Mouse (Mus musculus) left cerebral cortex, adult 11 months (tissue): ENCODE results near the gene Prr12.

Experiments used
- DNase-seq: peaks from one replicate; pipeline ENCODE4 v3.0.0; 2022; ENCODE audit warnings: low spot score

Prr12 gene

DNA sequence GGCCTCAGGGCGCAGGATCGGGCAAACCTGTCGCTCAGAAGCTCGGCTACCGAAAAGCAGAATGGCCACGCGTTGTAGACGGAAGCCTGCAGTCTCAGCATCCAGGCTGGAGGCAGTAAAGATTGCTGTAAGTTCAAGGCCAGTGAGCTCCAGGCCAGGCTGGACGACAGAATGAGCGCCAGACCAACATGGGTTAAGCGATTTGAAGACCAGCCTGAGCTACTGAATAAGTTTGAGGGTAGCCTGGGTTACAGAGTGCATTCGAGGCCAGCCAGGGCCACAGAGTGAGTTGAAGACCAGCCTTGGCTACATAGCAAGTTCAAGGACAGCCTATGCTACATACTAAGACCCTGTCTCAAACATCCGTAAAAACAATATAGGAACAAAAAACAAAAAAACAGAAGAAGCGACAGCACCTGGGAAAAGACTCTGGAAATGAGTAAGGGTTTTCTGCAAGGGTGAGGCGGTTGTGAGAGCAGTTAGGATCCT is 54.7 kb downstream of the Prr12 start:
- DNase-seq: no peak

DNA sequence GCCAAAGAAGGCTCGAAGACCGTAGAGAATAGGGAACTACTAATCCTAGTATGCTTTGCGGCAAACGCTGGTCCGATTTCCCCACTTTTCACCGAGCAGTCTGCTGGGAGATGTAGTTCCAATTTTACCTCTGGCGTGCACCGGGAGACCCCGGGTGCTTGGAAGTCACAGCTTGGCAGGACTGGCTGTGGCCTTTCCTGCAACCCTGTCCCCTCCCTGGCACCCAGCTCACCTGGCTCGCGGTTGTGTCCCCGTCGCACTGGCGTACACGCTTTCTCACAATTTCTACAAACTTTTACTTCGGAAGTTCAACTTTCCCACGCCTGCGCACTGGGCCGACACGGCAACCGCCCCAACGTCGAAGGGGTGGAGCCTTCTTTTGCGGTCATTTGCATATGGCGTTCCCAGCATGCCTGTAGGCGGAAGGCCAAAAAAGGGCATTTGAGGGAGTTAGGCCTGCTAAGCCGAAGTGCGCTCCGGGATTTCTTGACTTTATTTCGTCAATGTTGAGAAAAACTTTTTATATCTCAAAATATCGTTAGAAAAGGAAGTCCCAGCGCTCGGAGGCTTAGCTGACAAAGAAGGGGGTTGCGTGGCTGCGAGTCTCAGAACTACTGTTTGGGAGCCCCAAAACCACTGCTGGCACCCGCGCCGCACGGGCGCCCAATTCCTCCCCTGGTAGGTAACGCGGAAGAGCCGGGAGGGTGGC is 55.3 kb downstream of the Prr12 start, which contains the start of gene Irf3:
TSS of gene Irf3 (plus strand) at position 418 of the 709 bp plus-strand sequence.
- DNase-seq: peak; percentile 92

- DNase-seq: no peak
Measured at GRCm38 (mm10) chr7:44996672-44997071, 56.0 kb downstream of the Prr12 start.

DNA sequence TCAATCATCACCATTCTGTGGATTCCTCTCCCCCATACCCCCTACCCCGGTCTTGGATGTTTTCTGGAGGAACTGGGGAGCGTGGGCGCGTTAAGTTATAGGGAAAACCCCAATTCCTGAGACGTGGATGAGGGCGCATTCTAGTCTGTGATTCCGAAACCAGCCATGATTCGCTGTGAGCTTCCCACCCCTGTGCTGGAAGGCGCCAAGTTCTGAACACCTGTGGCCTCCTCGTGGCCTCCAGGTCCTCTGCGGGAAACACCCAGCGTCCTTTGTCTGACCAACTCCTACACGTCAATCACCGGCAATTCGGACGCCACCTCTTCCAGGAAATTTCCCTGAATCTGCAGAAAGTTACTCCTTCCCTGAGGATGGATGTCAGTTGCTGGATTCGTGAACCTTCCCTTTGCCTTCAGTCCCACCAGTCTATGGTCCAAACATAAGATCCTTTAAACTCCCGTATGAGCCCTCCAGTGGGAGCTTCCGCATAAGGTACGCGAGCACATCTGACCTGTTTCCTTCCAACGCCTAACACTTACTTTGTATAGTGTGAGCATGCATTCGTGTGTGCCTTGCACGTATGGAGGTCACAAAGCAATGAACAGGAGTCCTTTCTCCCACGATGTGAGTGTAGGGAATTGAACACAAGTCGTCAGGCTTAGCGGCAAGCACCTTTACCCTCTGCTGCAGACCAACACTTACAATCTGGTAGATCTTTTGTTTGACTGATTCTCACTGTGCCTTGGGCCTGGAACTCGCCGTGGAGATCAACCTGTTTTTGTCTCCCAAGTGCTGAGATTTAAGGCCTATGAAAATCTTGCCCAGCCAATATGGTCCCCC is 65.6 kb downstream of the Prr12 start:
- no peak for DNase-seq

DNA sequence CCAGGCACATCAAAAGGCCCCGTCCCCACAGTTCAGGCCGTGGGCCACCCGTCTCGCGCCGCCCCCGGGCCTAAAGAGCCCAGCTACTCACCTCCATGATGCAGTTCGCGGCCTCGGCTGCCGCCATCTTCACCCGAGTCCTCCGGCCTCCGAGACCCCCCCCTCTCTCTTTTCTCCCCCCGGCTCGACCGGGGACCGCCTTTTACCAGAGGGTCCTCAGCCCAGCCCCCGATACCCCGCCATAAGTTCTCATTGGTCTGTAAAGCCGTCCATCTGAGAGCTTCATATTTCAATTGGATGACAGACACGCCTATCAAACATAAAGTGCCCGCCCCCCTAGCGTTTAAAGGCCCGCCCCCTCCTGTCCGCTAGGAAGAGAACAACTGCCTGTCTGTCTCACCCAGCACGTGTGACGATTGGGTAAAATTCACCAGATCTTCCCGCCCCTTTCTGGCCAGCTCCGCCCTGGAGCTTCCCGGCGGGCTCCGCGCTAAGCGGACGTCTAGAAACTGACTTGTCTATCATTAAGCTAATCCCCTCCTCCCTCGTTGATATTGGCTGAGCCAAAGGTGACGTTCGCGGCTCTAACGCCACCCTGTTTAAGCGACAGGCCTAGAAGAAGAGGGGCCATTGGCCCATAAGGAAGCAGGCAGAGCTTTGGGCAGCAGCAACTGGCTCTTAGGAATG is 66.3 kb downstream of the Prr12 start, which contains the start of gene Prmt1:
TSS of gene Prmt1 (minus strand) at position 377 of the 687 bp plus-strand sequence.
- peak; percentile 99 for DNase-seq

GRCm38 (mm10) chr7:44985595-44986191 is 67.0 kb downstream of the Prr12 start:
- DNase-seq: peak; percentile 58

DNA sequence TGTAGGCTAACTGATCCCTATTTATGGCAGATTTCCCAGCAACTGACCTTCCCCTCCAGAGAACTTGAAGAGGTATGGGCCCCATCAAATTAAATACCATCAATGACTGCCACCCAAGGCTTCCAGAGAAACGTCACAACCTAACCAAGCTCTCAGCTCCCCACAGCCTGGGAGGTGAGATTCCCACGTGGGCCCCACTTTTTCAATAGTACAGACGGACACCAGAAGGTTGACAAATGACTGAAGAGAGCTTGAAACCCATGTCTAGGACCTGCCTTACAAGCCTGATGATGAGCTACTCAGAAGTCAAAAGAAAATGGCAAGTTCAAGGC is 67.9 kb downstream of the Prr12 start:
- no peak for DNase-seq

- DNase-seq: no peak
Measured at GRCm38 (mm10) chr7:44983944-44984832, 68.5 kb downstream of the Prr12 start.

- DNase-seq: peak; percentile 62
Measured at GRCm38 (mm10) chr7:44983085-44983484, 69.6 kb downstream of the Prr12 start.

GRCm38 (mm10) chr7:44981539-44981938 is 71.1 kb downstream of the Prr12 start:
- no peak for DNase-seq

DNA sequence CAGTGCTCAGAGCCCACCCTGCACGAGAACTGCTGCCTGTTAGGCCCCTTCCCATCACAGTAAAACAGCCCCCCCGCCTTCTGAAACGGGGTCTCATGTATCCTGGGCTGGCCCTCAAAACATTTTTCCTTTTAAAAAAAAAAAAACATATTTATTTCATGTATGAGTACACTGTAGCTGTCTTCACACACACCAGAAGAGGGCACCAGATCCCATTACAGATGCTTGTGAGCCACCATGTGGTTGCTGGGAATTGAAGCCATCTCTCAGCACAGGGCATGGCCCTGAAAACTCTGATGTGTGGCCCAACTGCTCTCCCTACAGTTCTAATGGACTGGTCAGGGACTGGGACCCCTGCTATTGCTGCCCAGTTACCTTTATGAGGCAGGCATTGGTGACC is 74.4 kb downstream of the Prr12 start:
- no peak for DNase-seq
